Mouse (Mus musculus): Measurements from ENCODE around the gene Zfp664. TPM values are rescaled to one million over a fixed set of nuclear protein-coding genes. Genes with fewer than 3 reads are reported as not detected.

The Zfp664 gene
- polyA plus RNA-seq, 1 experiment from 2014 or later = 129 TPM

GRCm38 (mm10) chr5:124930603-124931002 is 68.1 kb downstream of the Zfp664 start:
- ATAC-seq (ENCODE audit: low FRiP score, low TSS enrichment) = no peak
- H3K36me3 ChIP-seq (ENCODE audit: control insufficient read depth, insufficient read depth, low read length) = no peaks in the 10 kb centered on the region

GRCm38 (mm10) chr5:124931076-124931475 is 68.6 kb downstream of the Zfp664 start:
- no peak for ATAC-seq (ENCODE audit: low FRiP score, low TSS enrichment)
- Histone ChIP-seq H3K4me3 (ENCODE audit: low read length) (no peak overlapping the region), H3K9me3 (ENCODE audit: control insufficient read depth, low read length) (0 out of 2 replicates have a peak, but pooled peaks cover 4% of the 10 kb centered on the region), H3K4me2 (replicated peaks; ENCODE audit: low read depth, low read length) (no peak overlapping the region), H3K27me3 (ENCODE audit: control insufficient read depth, insufficient read depth, low read length) (no peaks in the 10 kb centered on the region), H3K4me1 (ENCODE audit: control insufficient read depth, insufficient read depth, low read length) (no peaks in the 10 kb centered on the region), H3K27ac (ENCODE audit: low read depth, low read length) (no peak overlapping the region), H3K9ac (ENCODE audit: low read depth, low read length) (no peak overlapping the region), H3K36me3 (ENCODE audit: control insufficient read depth, insufficient read depth, low read length) (no peaks in the 10 kb centered on the region)
- WGBS = 37% methylated on average over 8 of the region's 8 CpGs

More at GRCm38 (mm10) chr5:124930603-124931002, 68.1 kb downstream of the Zfp664 start:
- no peak overlapping the region for H3K27ac ChIP-seq (ENCODE audit: low read depth, low read length)
- no peaks in the 10 kb centered on the region for H3K27me3 ChIP-seq (ENCODE audit: control insufficient read depth, insufficient read depth, low read length)
- H3K9ac ChIP-seq (ENCODE audit: low read depth, low read length) = no peak overlapping the region
- no peaks in the 10 kb centered on the region for H3K4me1 ChIP-seq (ENCODE audit: control insufficient read depth, insufficient read depth, low read length)
- 0 out of 2 replicates have a peak, but pooled peaks cover 4% of the 10 kb centered on the region for H3K9me3 ChIP-seq (ENCODE audit: control insufficient read depth, low read length)
- no peak overlapping the region for H3K4me3 ChIP-seq (ENCODE audit: low read length)
- 68% methylated on average over 9 of the region's 9 CpGs for WGBS
- no peak overlapping the region for H3K4me2 ChIP-seq (replicated peaks; ENCODE audit: low read depth, low read length)

GRCm38 (mm10) chr5:124934558-124934957 is 72.1 kb downstream of the Zfp664 start:
- no peaks in the 10 kb centered on the region for H3K27me3 ChIP-seq (ENCODE audit: control insufficient read depth, insufficient read depth, low read length)
- no peaks in the 10 kb centered on the region for H3K4me1 ChIP-seq (ENCODE audit: control insufficient read depth, insufficient read depth, low read length)
- H3K36me3 ChIP-seq (ENCODE audit: control insufficient read depth, insufficient read depth, low read length) = no peaks in the 10 kb centered on the region
- no peak overlapping the region for H3K4me3 ChIP-seq (ENCODE audit: low read length)
- no peak overlapping the region for H3K9ac ChIP-seq (ENCODE audit: low read depth, low read length)
- no peak for ATAC-seq (ENCODE audit: low FRiP score, low TSS enrichment)
- peaks cover 3% of the 10 kb centered on the region; the same call in 1 of the 2 replicates for H3K9me3 ChIP-seq (ENCODE audit: control insufficient read depth, low read length)
- H3K27ac ChIP-seq (ENCODE audit: low read depth, low read length) = no peak overlapping the region
- no peak overlapping the region for H3K4me2 ChIP-seq (replicated peaks; ENCODE audit: low read depth, low read length)
- 62% methylated on average over 7 of the region's 7 CpGs for WGBS

- H3K36me3 ChIP-seq (ENCODE audit: control insufficient read depth, insufficient read depth, low read length) = no peaks in the 10 kb centered on the region
- WGBS = 74% methylated on average over 12 of the region's 12 CpGs
- no peaks in the 10 kb centered on the region for H3K27me3 ChIP-seq (ENCODE audit: control insufficient read depth, insufficient read depth, low read length)
- no peak overlapping the region for H3K4me2 ChIP-seq (replicated peaks; ENCODE audit: low read depth, low read length)
- no peak for ATAC-seq (ENCODE audit: low FRiP score, low TSS enrichment)
- 0 out of 2 replicates have a peak, but pooled peaks cover 4% of the 10 kb centered on the region for H3K4me1 ChIP-seq (ENCODE audit: control insufficient read depth, insufficient read depth, low read length)
- H3K27ac ChIP-seq (ENCODE audit: low read depth, low read length) = no peak overlapping the region
- no peak overlapping the region for H3K4me3 ChIP-seq (ENCODE audit: low read length)
- H3K9me3 ChIP-seq (ENCODE audit: control insufficient read depth, low read length) = peaks cover 9% of the 10 kb centered on the region; the same call in 1 of the 2 replicates
- H3K9ac ChIP-seq (ENCODE audit: low read depth, low read length) = no peak overlapping the region
Measured at GRCm38 (mm10) chr5:124943181-124943792, 80.8 kb downstream of the Zfp664 start.

- H3K27ac ChIP-seq (ENCODE audit: low read depth, low read length) = no peak overlapping the region
- H3K9ac ChIP-seq (ENCODE audit: low read depth, low read length) = no peak overlapping the region
- H3K4me3 ChIP-seq (ENCODE audit: low read length) = no peak overlapping the region
- no peak for ATAC-seq (ENCODE audit: low FRiP score, low TSS enrichment)
- WGBS = 62% methylated on average over 12 of the region's 12 CpGs
- H3K4me2 ChIP-seq (replicated peaks; ENCODE audit: low read depth, low read length) = no peak overlapping the region
- no peaks in the 10 kb centered on the region for H3K36me3 ChIP-seq (ENCODE audit: control insufficient read depth, insufficient read depth, low read length)
- H3K4me1 ChIP-seq (ENCODE audit: control insufficient read depth, insufficient read depth, low read length) = 0 out of 2 replicates have a peak, but pooled peaks cover 4% of the 10 kb centered on the region
- H3K27me3 ChIP-seq (ENCODE audit: control insufficient read depth, insufficient read depth, low read length) = no peaks in the 10 kb centered on the region
- H3K9me3 ChIP-seq (ENCODE audit: control insufficient read depth, low read length) = peaks cover 9% of the 10 kb centered on the region; the same call in 1 of the 2 replicates
Measured at GRCm38 (mm10) chr5:124943793-124944383, 81.4 kb downstream of the Zfp664 start.

- Histone ChIP-seq H3K9ac (ENCODE audit: low read depth, low read length) (no peak overlapping the region), H3K4me2 (replicated peaks; ENCODE audit: low read depth, low read length) (no peak overlapping the region), H3K27me3 (ENCODE audit: control insufficient read depth, insufficient read depth, low read length) (no peaks in the 10 kb centered on the region), H3K36me3 (ENCODE audit: control insufficient read depth, insufficient read depth, low read length) (no peaks in the 10 kb centered on the region), H3K27ac (ENCODE audit: low read depth, low read length) (no peak overlapping the region), H3K9me3 (ENCODE audit: control insufficient read depth, low read length) (peaks cover 9% of the 10 kb centered on the region; the same call in 1 of the 2 replicates), H3K4me1 (ENCODE audit: control insufficient read depth, insufficient read depth, low read length) (0 out of 2 replicates have a peak, but pooled peaks cover 4% of the 10 kb centered on the region), H3K4me3 (ENCODE audit: low read length) (no peak overlapping the region)
- WGBS = 77% methylated on average over 10 of the region's 10 CpGs
- no peak for ATAC-seq (ENCODE audit: low FRiP score, low TSS enrichment)
Measured at GRCm38 (mm10) chr5:124944384-124944783, 81.9 kb downstream of the Zfp664 start.

GRCm38 (mm10) chr5:124945046-124945445 is 82.6 kb downstream of the Zfp664 start:
- 0 out of 2 replicates have a peak, but pooled peaks cover 4% of the 10 kb centered on the region for H3K4me1 ChIP-seq (ENCODE audit: control insufficient read depth, insufficient read depth, low read length)
- no peak overlapping the region for H3K27ac ChIP-seq (ENCODE audit: low read depth, low read length)
- peaks cover 9% of the 10 kb centered on the region; the same call in 1 of the 2 replicates for H3K9me3 ChIP-seq (ENCODE audit: control insufficient read depth, low read length)
- H3K4me2 ChIP-seq (replicated peaks; ENCODE audit: low read depth, low read length) = no peak overlapping the region
- no peak overlapping the region for H3K9ac ChIP-seq (ENCODE audit: low read depth, low read length)
- H3K27me3 ChIP-seq (ENCODE audit: control insufficient read depth, insufficient read depth, low read length) = no peaks in the 10 kb centered on the region
- WGBS = 89% methylated on average over 4 of the region's 4 CpGs
- no peak for ATAC-seq (ENCODE audit: low FRiP score, low TSS enrichment)
- no peak overlapping the region for H3K4me3 ChIP-seq (ENCODE audit: low read length)
- H3K36me3 ChIP-seq (ENCODE audit: control insufficient read depth, insufficient read depth, low read length) = no peaks in the 10 kb centered on the region

GRCm38 (mm10) chr5:124950623-124951278 is 88.3 kb downstream of the Zfp664 start:
- no peak overlapping the region for H3K9ac ChIP-seq (ENCODE audit: low read depth, low read length)
- WGBS = 64% methylated on average over 13 of the region's 13 CpGs
- H3K4me3 ChIP-seq (ENCODE audit: low read length) = no peak overlapping the region
- H3K4me1 ChIP-seq (ENCODE audit: control insufficient read depth, insufficient read depth, low read length) = no peaks in the 10 kb centered on the region
- H3K27me3 ChIP-seq (ENCODE audit: control insufficient read depth, insufficient read depth, low read length) = no peaks in the 10 kb centered on the region
- no peak for ATAC-seq (ENCODE audit: low FRiP score, low TSS enrichment)
- no peak overlapping the region for H3K4me2 ChIP-seq (replicated peaks; ENCODE audit: low read depth, low read length)
- H3K27ac ChIP-seq (ENCODE audit: low read depth, low read length) = no peak overlapping the region; the same call in 1 of the 2 replicates
- peaks cover 9% of the 10 kb centered on the region; the same call in 1 of the 2 replicates for H3K9me3 ChIP-seq (ENCODE audit: control insufficient read depth, low read length)
- H3K36me3 ChIP-seq (ENCODE audit: control insufficient read depth, insufficient read depth, low read length) = no peaks in the 10 kb centered on the region

GRCm38 (mm10) chr5:124951333-124951732 is 88.8 kb downstream of the Zfp664 start:
- Histone ChIP-seq H3K27me3 (ENCODE audit: control insufficient read depth, insufficient read depth, low read length) (no peaks in the 10 kb centered on the region), H3K9ac (ENCODE audit: low read depth, low read length) (no peak overlapping the region), H3K4me2 (replicated peaks; ENCODE audit: low read depth, low read length) (no peak overlapping the region)

More at GRCm38 (mm10) chr5:124951333-124951732, 88.8 kb downstream of the Zfp664 start:
- Histone ChIP-seq H3K36me3 (ENCODE audit: control insufficient read depth, insufficient read depth, low read length) (no peaks in the 10 kb centered on the region), H3K4me1 (ENCODE audit: control insufficient read depth, insufficient read depth, low read length) (no peaks in the 10 kb centered on the region), H3K4me3 (ENCODE audit: low read length) (no peak overlapping the region), H3K27ac (ENCODE audit: low read depth, low read length) (no peak overlapping the region; the same call in 1 of the 2 replicates), H3K9me3 (ENCODE audit: control insufficient read depth, low read length) (peaks cover 9% of the 10 kb centered on the region; the same call in 1 of the 2 replicates)
- no peak for ATAC-seq (ENCODE audit: low FRiP score, low TSS enrichment)
- 70% methylated on average over 17 of the region's 17 CpGs for WGBS

Data from kidney, embryonic 14.5 days (tissue).